Mouse (Mus musculus) regulatory T cell (primary cell): ENCODE results near the gene Prune2.

Experiments
- in situ Hi-C: fragments of 300-600 bp; cut with MboI, MseI; formaldehyde crosslinking; loops from one replicate; pipeline ENCODE4 v1.15.1; 2025; ENCODE audit warnings: high pct_unique_total_duplicates

Gene Prune2

DNA sequence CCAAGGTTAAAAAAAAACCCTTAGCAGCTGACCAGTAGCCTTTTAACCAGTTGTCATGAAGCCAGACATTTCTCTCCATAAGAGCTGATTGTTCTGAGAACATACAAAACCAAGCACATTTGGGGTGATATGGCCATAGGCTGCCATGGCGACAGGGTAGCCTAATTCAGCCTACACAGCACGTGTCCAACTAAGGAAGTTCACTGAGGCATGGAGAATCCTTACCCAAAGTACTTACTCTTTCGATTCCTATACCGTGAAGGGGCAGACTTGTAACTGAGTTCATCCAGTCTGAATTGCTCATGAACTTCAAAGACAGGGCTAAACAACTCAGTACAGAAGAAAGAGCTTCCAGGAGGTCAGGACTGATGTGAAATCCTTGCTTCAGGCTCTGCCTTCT lies 299.6 kb downstream of the Prune2 start:
- in situ Hi-C loops = no loop called here

DNA sequence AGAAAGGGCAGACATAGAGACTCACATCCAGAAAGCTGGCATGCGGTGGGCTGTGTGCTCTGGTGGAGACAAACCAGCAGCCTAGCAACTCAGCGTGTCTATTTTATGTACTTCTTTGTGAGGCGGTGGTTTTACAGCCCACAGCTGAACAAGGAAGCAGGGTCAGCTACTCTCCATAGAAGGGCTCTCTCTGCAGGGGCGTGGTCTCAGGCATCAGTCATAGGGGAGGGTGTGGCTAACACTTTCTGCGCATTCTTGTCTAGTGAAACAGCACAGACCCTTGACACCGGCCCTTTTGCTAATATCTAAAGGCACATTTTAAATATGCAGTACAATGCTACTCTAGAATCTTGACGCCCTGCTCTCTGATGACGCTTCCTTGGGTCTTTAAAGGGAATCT lies 300.5 kb downstream of the Prune2 start:
- in situ Hi-C loops = no loop called here

DNA sequence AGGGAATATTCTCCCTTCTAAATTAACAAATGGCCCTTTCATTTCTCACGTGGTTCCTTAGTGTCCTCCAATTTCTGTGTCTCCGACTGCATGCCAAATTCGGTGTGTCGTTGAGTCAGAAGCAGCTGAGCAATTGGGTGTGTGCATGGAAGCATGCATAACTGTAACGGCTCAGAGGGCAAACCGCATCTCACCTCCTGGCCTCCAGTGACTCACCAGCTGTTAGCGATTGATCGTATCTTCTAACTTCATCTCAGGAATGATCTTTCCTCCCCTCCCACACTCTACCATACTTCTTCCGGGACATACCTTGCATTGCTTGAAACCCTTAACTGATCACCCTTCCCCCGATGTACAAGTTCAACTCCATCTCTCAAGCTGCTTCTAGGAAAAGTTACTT lies 300.9 kb downstream of the Prune2 start:
- in situ Hi-C loops = no loop called here

DNA sequence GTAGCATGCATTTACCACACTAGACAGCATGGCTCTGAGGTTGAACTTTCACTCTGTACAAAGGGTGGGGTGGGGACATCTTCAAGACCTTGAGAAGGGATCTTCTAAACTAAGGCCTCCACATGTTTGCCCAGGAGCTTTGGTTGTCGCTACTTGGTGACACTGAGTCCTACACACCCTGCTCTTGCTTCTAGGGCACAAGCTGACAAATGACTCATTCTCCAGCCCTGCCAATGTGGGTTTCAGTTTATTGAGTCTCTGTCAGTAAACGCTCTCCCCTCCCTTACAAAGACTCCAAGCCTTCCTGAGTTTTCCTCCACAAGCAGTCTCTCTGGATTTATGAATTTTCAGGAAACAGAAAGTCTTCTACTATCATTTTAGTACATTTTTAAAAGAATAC lies 307.3 kb downstream of the Prune2 start:
- in situ Hi-C loops = no loop called here

DNA sequence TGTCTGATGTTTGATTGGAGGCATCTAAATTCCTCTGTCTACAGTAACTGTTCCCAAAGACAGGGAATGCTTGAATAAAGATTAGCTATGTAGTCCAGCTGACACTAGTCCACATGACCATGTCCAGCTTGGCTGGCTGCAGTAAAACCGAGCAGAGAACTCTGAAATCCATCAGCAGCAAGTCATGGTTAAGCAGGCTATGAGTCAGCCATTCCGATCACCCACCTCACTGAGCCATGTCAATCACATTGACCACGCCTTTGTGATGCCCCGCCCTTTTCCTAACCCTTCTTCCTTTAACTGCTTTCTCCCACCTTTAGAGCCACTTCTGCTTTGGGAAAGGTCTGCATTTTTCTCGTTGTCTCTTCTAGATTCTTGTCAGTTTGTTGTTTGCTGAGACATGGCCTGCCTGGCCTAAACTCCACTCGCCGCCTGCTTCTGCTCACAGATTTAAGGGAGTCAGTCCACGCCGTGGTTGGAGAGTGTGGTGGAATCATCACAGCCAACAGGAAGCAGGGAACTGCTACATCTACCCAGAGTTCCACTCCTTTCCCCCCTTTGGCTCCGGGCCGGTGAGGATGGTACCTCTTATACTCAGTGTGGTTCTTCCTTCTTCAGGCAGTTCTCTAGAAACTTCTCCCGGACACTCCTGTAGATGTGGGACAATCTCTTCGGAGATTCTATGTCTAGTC lies 307.9 kb downstream of the Prune2 start:
- in situ Hi-C loops = no loop called here

DNA sequence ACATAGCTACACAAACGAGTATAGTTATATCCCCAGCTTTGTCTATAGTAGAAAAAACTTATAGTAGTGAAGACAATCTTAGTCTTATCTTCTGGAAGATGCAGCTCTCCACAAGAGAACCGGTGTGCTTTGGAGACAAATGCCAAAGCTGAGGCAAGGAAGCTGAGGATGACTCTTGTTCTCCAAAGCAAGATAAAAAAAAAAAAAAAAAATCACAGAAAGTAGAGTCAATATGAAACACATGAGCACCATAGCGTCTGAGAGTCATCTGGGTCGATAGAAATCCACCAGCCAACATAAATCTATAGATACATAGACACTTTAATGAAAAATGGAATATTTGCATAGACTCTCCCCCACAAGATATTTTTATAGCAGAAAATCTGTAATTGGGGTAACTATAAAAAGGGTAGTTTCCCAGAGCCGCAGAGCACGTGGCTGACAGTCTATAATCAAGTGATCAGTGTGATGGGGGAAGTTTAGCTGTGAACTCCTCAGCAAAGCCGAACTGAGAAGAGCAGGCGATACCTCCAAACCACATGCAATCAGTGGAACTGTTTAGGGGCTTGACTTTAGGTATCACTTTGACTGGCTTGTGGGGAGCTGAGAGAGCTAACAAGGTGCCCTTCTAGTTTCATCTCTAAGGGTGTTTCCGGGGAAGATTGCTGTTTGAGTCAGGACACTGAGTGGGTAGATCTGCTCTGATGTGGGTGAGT lies 308.7 kb downstream of the Prune2 start:
- in situ Hi-C loops = loop anchor here (5.0 kb wide), 1 partner anchor 118 kb away; no protein-coding TSS in a partner anchor

DNA sequence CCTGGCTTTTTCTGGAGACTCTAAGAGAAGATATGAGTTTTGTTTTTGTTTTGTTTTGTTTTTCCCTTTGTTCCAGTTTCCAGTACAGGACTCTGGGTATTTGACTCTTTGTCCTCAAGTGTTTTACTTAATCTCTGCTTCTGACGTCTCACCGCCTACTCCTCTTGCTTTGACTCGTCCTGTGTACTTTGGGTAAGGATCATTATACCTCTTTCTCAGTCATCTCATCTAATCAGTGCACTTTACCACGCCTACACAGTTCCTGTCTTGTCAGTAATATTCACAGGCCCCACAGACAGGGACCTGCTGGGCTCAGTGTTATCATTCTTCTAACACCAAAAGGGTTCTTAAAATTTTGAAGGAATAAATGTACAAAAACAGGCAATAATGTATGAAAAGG lies 312.8 kb downstream of the Prune2 start:
- in situ Hi-C loops = loop anchor here (5.0 kb wide), 1 partner anchor 114 kb away; no protein-coding TSS in a partner anchor

DNA sequence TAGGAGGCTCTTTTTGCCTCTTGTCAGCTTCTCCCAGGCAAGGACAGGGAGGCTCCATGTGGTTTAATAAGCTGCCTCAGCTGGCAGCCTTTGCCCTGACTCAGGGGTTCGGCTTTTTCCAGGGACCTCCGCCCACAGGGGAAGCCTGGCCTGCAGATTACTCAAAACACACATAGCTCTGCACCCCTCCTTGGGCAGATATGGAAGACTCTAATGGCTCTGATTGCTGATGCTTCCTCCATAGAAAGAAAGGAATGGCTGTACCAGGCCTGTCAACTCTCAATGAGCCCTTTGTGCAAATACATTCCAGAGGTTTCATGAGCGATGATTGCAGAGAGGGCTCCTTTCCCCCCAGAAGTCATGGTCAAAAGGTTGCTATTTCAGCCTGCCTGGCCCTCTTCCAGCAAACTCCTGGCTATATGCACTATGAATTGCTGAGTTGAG lies 315.3 kb downstream of the Prune2 start:
- in situ Hi-C loops = loop anchor here (10.0 kb wide), 1 partner anchor 1294 kb away; no protein-coding TSS in a partner anchor

DNA sequence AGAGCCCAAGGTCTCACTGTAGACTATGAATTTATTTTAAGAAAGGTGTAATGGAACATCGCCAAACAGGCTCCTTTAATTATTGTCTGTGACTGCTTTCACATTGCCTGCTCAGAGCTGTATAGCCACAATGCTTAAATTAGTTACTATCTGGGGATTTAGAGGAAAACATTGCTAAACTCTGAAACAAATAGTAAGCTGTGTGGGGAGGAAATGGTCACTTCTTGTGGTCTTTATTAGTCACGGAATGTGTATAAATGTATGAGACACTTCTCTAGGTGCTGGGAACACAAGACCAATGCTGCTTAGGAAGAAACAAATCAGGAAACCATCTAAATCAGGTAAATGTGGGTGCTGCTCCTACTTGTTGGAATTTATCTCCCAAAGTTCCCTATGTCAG lies 317.1 kb downstream of the Prune2 start:
- in situ Hi-C loops = loop anchor here (10.0 kb wide), 1 partner anchor 1292 kb away; no protein-coding TSS in a partner anchor
